Mouse (Mus musculus) ES-Bruce4 (cell line): Measurements from ENCODE around the gene Cdh22.

Experiments used
- CTCF ChIP-seq: IDR thresholded peaks from one replicate; pipeline ENCODE4 v1.8.1; 2011; ENCODE audit warnings: low read depth, low read length
- EP300 ChIP-seq: IDR thresholded peaks from 2 replicates; pipeline ENCODE4 v1.6.1; 2011; ENCODE audit warnings: low read depth, low read length; ENCODE audit not compliant: insufficient read depth
- POLR2A ChIP-seq: IDR thresholded peaks from one replicate; pipeline ENCODE4 v1.8.1; 2011; ENCODE audit warnings: low read length; ENCODE audit not compliant: insufficient read depth

GRCm38 (mm10) chr2:165153006-165153405, 81.6 kb downstream of the Cdh22 start:
- no peak for TF ChIP-seq CTCF
- TF ChIP-seq POLR2A: no peak
- TF ChIP-seq EP300: no peak
